Mouse (Mus musculus) layer of hippocampus, postnatal 14 days (tissue): ENCODE results near the gene Olfr48. TPM values are rescaled to one million over a fixed set of nuclear protein-coding genes. Genes with fewer than 3 reads are reported as not detected.
A peak's percentile ranks its signal among the peaks of the same experiment; 100 is the strongest.

Experiments
- DNase-seq, 2 experiments: peaks; one replicate each; pipeline ENCODE4 v3.0.0; 2021 to 2022; ENCODE audit warnings: low spot score in 2 of 2, mixed read lengths in 1 of 2
- long read RNA-seq, 2 experiments: library from polyadenylated mRNA; stranded (forward); transcript quantifications; one replicate each; pipeline ENCODE4 v2.0.0; 2021
- total RNA-seq, 2 experiments: library from RNA; stranded (reverse); gene quantifications; 2 replicates each; pipeline ENCODE4 v1.2.3; 2021

The Olfr48 gene
- not detected for total RNA-seq
- long read RNA-seq, experiment 1: 0 reads
- long read RNA-seq, experiment 2: 0 reads

GRCm38 (mm10) chr2:89848105-89848504 lies at the start of gene Olfr48:
Gene Olfr48 (minus strand): TSS chr2:89848205.
- no peak for DNase-seq

GRCm38 (mm10) chr2:89878137-89878536 lies 30.1 kb upstream of the Olfr48 start, which contains the start of gene Olfr1257:
Gene Olfr1257 (plus strand): TSS chr2:89878437.
- DNase-seq: no peak

DNA sequence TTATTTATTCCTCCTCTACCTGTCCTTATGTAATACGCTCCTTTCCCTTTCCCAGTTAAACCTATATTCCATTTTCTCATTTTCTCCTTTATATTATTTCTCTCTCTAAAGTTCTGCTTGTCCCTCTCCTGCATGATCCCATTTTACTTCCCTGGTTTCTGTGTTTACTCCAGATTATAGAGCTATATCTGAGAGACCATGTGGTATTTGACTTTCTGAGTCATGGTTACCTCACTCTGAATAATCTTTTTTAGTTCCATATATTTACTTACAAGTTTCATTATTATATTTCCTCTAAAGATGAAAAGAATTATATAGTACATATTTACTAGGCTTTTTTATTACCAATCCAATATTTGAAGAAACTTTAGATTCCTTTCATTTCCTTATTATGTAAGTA lies 1.2 kb upstream of the Olfr48 start:
- DNase-seq: no peak

DNA sequence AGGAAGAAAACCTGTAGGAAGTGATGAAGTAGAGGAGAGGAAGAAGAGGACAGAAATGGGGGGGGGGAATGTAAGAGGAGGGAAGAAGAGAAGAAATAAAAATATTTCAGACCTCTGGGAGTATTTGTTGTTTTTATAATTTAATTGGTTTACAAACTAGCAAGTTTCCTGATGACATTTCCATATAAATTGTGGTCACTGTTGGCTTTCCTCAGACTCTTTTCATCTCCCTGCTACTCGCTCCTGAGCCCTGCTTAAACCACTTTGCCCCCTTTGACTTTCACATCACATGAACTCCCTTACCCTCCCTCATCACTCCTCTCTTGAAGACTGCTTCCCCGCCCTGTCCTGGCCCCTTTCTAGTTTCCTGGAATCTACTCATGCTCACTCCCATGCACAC lies 6.5 kb downstream of the Olfr48 start, which contains the start of gene Olfr1256:
TSS of gene Olfr1256 (minus strand) at position 101 of the 400 bp plus-strand sequence.
- DNase-seq: no peak

- no peak for DNase-seq
Measured at GRCm38 (mm10) chr2:89820216-89820615, 27.8 kb downstream of the Olfr48 start.

DNA sequence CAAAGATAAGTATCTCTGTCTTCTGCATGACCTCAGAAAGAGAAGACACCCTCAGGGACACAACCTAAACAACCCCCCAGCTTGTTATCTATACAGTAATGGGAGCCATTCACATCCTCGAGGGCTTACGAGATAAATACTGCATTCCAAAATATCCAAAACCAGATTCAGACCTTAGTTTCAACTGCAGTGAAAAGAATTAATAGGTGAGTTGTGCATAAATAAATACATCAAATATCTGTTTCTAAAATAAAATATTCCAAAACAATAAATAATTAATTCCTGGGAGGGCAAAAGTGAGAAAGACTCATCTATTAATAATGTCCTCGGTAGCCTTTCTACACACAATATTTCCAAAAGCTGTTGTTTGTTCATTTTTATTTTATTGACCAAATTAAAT lies 36.3 kb downstream of the Olfr48 start, which contains the start of gene Olfr1255:
TSS of gene Olfr1255 (plus strand) at position 301 of the 400 bp plus-strand sequence.
- no peak for DNase-seq

DNA sequence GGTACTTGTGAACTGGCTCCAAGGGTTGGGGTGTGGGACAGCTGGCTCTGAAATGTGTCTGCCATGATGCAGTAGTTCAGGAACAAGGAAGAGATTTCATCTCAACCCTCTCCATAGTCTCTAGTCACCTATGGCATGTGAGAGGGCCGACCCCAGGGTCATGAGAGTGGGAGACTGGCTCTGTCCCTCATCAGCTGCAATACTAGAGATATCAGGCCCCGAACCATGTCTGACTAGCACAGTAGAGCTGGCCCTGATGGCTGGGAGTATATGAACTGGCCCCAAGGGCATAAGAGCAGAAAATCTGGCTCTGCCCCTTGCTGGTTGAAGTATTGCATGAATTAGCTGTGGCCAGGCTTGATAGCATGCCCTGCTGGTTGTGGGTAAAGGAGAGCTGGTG lies 37.3 kb downstream of the Olfr48 start:
- no peak for DNase-seq

DNA sequence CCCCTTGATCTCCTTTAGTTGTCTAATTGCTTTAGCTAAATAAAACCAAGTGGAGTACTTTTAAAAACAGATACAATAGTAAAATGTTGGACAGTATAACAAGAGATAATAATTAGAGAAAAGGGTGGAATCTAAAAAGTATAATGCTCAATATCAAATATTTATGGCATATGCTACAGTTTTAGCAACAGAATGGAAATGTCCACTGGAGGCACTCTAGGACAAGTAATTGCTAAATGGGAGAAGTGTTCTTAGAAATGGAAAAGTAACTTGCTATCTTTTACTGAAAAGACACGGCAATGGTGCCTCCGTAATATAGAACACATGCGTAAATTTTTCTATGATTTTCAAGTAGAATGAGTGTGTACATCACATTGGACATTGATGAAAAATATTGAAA lies 48.4 kb downstream of the Olfr48 start:
- DNase-seq: peak in 1 of 2 experiments; percentile 2

DNA sequence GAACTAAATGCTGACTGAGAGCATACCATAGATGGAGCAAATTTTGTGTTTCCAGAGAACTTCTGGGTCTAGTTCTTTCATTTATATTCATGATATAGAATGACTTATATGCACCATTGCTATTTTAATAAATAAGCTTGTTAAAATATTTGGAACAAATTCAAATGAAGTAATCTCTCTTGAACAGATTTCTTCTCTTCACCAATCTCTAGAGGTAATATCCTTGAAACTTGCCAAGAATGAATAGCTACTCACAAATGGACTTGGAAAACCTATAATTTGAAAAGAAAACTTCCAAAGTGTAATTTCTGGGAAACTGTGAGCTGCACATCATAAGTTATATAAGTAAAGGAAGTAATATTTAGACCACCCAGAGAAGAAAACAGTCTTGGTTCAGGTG lies 54.5 kb downstream of the Olfr48 start, which contains the start of gene Olfr1254:
TSS of gene Olfr1254 (minus strand) at position 101 of the 400 bp plus-strand sequence.
- no peak for DNase-seq

Other genes with a start within 250 kb of the Olfr48 start
- under 1 TPM; 0.09 to 0.10 TPM for gene Olfr1247, start 234.1 kb downstream of the Olfr48 start, total RNA-seq
- gene Olfr1248, start 230.0 kb downstream of the Olfr48 start, total RNA-seq: not detected
- gene Olfr1249, start 213.2 kb downstream of the Olfr48 start, total RNA-seq: not detected
- not detected for gene Olfr1250, start 186.7 kb downstream of the Olfr48 start, total RNA-seq
- gene Olfr1251, start 176.3 kb downstream of the Olfr48 start, total RNA-seq: not detected
- gene Olfr1252, start 123.2 kb downstream of the Olfr48 start, total RNA-seq: not detected
- gene Olfr1253, start 91.1 kb downstream of the Olfr48 start, total RNA-seq: not detected
- not detected for gene Olfr1254, start 54.6 kb downstream of the Olfr48 start, total RNA-seq
- not detected for gene Olfr1255, start 36.2 kb downstream of the Olfr48 start, total RNA-seq
- gene Olfr1256, start 6.7 kb downstream of the Olfr48 start, total RNA-seq: not detected
- gene Olfr1257, start 30.2 kb upstream of the Olfr48 start, total RNA-seq: not detected
- gene Olfr1258, start 79.1 kb upstream of the Olfr48 start, total RNA-seq: not detected
- not detected for gene Olfr1259, start 100.5 kb upstream of the Olfr48 start, total RNA-seq
- gene Olfr1260, start 126.1 kb upstream of the Olfr48 start, total RNA-seq: not detected
- not detected for gene Olfr1261, start 143.0 kb upstream of the Olfr48 start, total RNA-seq
- gene Olfr1262, start 151.9 kb upstream of the Olfr48 start, total RNA-seq: not detected
- not detected for gene Olfr1263, start 163.9 kb upstream of the Olfr48 start, total RNA-seq
- not detected for gene Olfr1264, start 177.4 kb upstream of the Olfr48 start, total RNA-seq
- gene Olfr1265, start 187.1 kb upstream of the Olfr48 start, total RNA-seq: not detected
- not detected for gene Olfr140, start 215.4 kb upstream of the Olfr48 start, total RNA-seq